Mouse (Mus musculus): ENCODE measurements at regions not wholly inside any gene's neighbourhood (a gene's known extent, or its start where the extent isn't known, plus 50 kb on each side); places are given as distances from the start of the nearest gene placed in this dataset.

GRCm38 (mm10) chr10:31076948-31077347, 234.3 kb upstream of the Hey2 start:
- no peak overlapping the region for H3K9ac ChIP-seq
- no peaks in the 10 kb centered on the region for H3K4me1 ChIP-seq (ENCODE audit: insufficient read depth)
- no peak overlapping the region for H3K27ac ChIP-seq (ENCODE audit: low read depth)
- WGBS: 33% methylated on average over 4 of the region's 4 CpGs
- no peak for TF ChIP-seq CTCF (IDR thresholded peaks at IDR 0.05; ENCODE audit: low read depth)
- H3K27me3 ChIP-seq (ENCODE audit: insufficient read depth, low read length): no peaks in the 10 kb centered on the region
- H3K4me2 ChIP-seq: peak overlapping the region; percentile 8; the same call in 1 of the 2 replicates
- no peak overlapping the region for H3K4me3 ChIP-seq (ENCODE audit: low read depth, low read length)
- no peaks in the 10 kb centered on the region for H3K36me3 ChIP-seq (ENCODE audit: insufficient read depth)
- ATAC-seq (ENCODE audit: insufficient read depth): peak; percentile 52; the same call in 1 of the 2 replicates
- H3K9me3 ChIP-seq (ENCODE audit: low read depth, low read length): no peaks in the 10 kb centered on the region
- no peak for DNase-seq

DNA sequence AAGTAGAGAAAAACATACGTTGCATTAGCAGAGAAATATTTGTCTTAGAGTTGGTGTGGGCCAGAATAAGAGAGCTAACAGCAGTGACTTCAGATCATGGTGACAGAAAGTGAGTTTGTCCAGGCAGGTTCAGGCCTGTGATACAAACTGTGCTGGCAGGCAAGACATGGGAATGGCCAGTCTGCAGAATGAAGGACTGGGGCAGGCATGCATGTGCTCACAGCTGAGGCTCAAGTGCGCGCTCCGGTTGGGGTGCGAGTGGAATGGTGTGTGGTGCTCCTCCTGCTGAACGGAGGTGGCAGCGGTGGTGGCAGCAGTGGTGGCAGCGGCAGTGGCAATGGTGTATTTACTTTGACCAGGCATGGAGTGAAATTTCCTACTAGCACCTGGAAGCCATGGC, 233.8 kb upstream of the Hey2 start:
- Histone ChIP-seq H3K27me3 (ENCODE audit: insufficient read depth, low read length) (no peaks in the 10 kb centered on the region), H3K4me2 (peak overlapping the region; percentile 8; the same call in 1 of the 2 replicates), H3K9ac (no peak overlapping the region), H3K4me1 (ENCODE audit: insufficient read depth) (no peaks in the 10 kb centered on the region), H3K36me3 (ENCODE audit: insufficient read depth) (no peaks in the 10 kb centered on the region), H3K27ac (ENCODE audit: low read depth) (no peak overlapping the region), H3K4me3 (ENCODE audit: low read depth, low read length) (no peak overlapping the region), H3K9me3 (ENCODE audit: low read depth, low read length) (no peaks in the 10 kb centered on the region)
- DNase-seq: peak; percentile 1
- peak; percentile 52; the same call in 1 of the 2 replicates for ATAC-seq (ENCODE audit: insufficient read depth)
- WGBS: 53% methylated on average over 8 of the region's 8 CpGs
- no peak for TF ChIP-seq CTCF (IDR thresholded peaks at IDR 0.05; ENCODE audit: low read depth)

DNA sequence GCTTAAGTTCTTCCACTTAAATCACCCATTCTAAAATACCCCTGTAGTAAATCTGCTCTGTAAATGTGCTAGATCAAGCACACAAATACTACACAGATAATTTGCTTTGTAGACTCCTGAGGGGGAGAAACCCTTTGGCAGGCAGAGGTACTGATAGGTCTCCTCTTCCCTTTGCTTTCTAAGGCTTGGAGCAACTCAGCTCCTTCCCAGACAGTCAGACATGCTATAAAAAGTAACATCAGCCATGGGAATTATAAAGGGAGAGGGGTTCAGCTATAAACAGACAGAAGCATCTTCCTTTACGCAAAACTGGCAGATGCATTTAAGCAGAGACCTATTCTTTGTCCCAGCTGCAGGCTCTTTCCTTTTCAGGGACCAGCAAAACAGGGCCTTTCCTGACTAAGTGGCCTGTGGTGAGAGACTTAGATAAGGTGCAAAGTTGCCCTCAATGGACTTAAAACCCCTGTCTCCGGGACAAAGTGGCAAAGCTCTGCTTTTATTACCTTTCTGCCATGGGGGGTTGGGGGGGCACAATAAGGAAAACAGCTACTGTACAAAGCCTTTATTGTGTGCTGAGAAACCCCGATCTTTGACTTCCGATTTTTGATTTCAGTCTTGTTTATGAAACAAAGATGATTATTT, 231.5 kb upstream of the Hey2 start:
- Histone ChIP-seq H3K9me3 (ENCODE audit: low read depth, low read length) (no peaks in the 10 kb centered on the region), H3K4me3 (ENCODE audit: low read depth, low read length) (no peak overlapping the region), H3K27me3 (ENCODE audit: insufficient read depth, low read length) (no peaks in the 10 kb centered on the region), H3K27ac (ENCODE audit: low read depth) (no peak overlapping the region), H3K4me1 (ENCODE audit: insufficient read depth) (no peaks in the 10 kb centered on the region), H3K4me2 (no peak overlapping the region), H3K9ac (no peak overlapping the region), H3K36me3 (ENCODE audit: insufficient read depth) (no peaks in the 10 kb centered on the region)
- no peak for TF ChIP-seq CTCF (IDR thresholded peaks at IDR 0.05; ENCODE audit: low read depth)
- ATAC-seq (ENCODE audit: insufficient read depth) (no peak), DNase-seq (no peak)
- 47% methylated on average over 4 of the region's 4 CpGs for WGBS

GRCm38 (mm10) chr10:31068668-31069223, 226.1 kb upstream of the Hey2 start:
- H3K4me1 ChIP-seq (ENCODE audit: insufficient read depth): no peaks in the 10 kb centered on the region
- DNase-seq (no peak), ATAC-seq (ENCODE audit: insufficient read depth) (no peak)
- H3K9ac ChIP-seq: no peak overlapping the region
- H3K36me3 ChIP-seq (ENCODE audit: insufficient read depth): no peaks in the 10 kb centered on the region
- no peaks in the 10 kb centered on the region for H3K9me3 ChIP-seq (ENCODE audit: low read depth, low read length)
- TF ChIP-seq CTCF (IDR thresholded peaks at IDR 0.05; ENCODE audit: low read depth): no peak
- no peak overlapping the region for H3K27ac ChIP-seq (ENCODE audit: low read depth)
- no peak overlapping the region for H3K4me2 ChIP-seq
- no peaks in the 10 kb centered on the region for H3K27me3 ChIP-seq (ENCODE audit: insufficient read depth, low read length)
- H3K4me3 ChIP-seq (ENCODE audit: low read depth, low read length): no peak overlapping the region

DNA sequence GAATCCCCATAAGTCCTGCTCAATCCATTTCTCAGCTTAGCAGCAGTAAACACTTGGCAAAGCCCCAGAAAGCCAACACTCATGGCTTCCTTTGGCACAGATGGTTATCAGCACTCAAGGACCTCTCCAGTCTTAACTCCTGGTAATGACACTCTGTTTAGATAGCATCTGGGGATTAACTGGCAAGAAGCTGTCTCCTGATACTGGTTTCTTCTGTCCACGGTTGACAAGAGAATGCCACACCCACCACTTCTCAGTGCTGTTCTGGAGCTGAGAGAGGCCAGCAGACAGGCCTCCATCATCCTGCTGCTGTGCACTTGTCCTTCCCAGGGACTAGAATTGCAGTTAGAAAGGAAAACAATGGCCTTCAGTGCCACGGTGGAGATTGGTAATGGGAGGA, 220.1 kb upstream of the Hey2 start:
- WGBS: 10% methylated on average over 2 of the region's 2 CpGs
- DNase-seq (no peak), ATAC-seq (ENCODE audit: insufficient read depth) (no peak)
- H3K9me3 ChIP-seq (ENCODE audit: low read depth, low read length): no peaks in the 10 kb centered on the region
- no peak overlapping the region for H3K9ac ChIP-seq
- TF ChIP-seq CTCF (IDR thresholded peaks at IDR 0.05; ENCODE audit: low read depth): no peak
- H3K27ac ChIP-seq (ENCODE audit: low read depth): no peak overlapping the region
- H3K4me1 ChIP-seq (ENCODE audit: insufficient read depth): no peaks in the 10 kb centered on the region
- no peaks in the 10 kb centered on the region for H3K27me3 ChIP-seq (ENCODE audit: insufficient read depth, low read length)
- no peak overlapping the region for H3K4me2 ChIP-seq
- H3K36me3 ChIP-seq (ENCODE audit: insufficient read depth): no peaks in the 10 kb centered on the region
- no peak overlapping the region for H3K4me3 ChIP-seq (ENCODE audit: low read depth, low read length)

DNA sequence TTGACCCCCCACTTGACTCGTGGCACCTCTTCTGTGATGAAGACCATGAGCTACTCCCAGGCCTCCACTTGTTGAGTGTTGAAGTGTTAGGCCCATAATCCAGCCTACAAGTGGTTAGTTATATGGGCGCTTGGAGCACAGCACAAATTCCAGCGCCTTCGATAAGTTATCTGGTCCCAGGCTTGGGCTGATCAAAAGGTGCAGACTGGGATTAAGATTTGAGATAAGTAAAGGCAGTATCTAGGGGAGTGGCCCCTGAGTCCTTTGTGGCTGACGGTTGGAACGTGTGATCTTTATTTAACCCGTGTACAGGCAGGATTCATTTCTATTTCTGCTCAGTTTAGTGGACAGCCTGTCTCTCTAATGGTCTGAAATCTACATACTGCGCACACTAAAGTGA, 210.7 kb upstream of the Hey2 start:
- no peaks in the 10 kb centered on the region for H3K27me3 ChIP-seq (ENCODE audit: insufficient read depth, low read length)
- H3K4me3 ChIP-seq (ENCODE audit: low read depth, low read length): no peak overlapping the region
- no peaks in the 10 kb centered on the region for H3K9me3 ChIP-seq (ENCODE audit: low read depth, low read length)
- no peak for TF ChIP-seq CTCF (IDR thresholded peaks at IDR 0.05; ENCODE audit: low read depth)
- no peaks in the 10 kb centered on the region for H3K4me1 ChIP-seq (ENCODE audit: insufficient read depth)
- H3K36me3 ChIP-seq (ENCODE audit: insufficient read depth): no peaks in the 10 kb centered on the region
- H3K27ac ChIP-seq (ENCODE audit: low read depth): no peak overlapping the region
- ATAC-seq (ENCODE audit: insufficient read depth) (no peak), DNase-seq (no peak)
- no peak overlapping the region for H3K4me2 ChIP-seq
- no peak overlapping the region for H3K9ac ChIP-seq
- 75% methylated on average over 8 of the region's 8 CpGs for WGBS

DNA sequence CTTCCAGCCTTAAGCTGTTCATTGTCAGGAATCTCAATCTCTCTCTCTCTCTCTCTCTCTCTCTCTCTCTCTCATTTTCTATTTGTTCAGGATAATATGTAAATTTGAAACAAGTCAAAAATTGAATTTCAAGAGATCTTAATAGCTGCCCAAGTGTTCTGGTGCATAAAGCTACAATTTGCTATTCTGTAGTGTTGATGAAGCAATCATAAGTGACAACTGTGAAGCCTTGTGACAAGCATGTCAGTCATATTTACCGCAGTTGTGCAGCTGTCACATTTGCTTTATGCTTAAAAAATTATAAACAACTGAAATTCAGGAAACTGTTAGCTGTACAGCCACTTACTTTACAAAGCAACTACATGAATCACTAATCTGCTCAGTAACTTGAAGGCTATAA, 208.6 kb upstream of the Hey2 start:
- 65% methylated on average over 1 of the region's 1 CpGs for WGBS
- no peak for TF ChIP-seq CTCF (IDR thresholded peaks at IDR 0.05; ENCODE audit: low read depth)
- DNase-seq: no peak

More for the DNA sequence above, 208.6 kb upstream of the Hey2 start:
- Histone ChIP-seq H3K9me3 (ENCODE audit: low read depth, low read length) (no peaks in the 10 kb centered on the region), H3K9ac (no peak overlapping the region), H3K4me1 (ENCODE audit: insufficient read depth) (no peaks in the 10 kb centered on the region), H3K27me3 (ENCODE audit: insufficient read depth, low read length) (no peaks in the 10 kb centered on the region), H3K4me2 (no peak overlapping the region), H3K4me3 (ENCODE audit: low read depth, low read length) (no peak overlapping the region), H3K27ac (ENCODE audit: low read depth) (no peak overlapping the region), H3K36me3 (ENCODE audit: insufficient read depth) (no peaks in the 10 kb centered on the region)
- ATAC-seq (ENCODE audit: insufficient read depth): no peak

Measured in lung, embryonic 14.5 days (tissue).